Mouse (Mus musculus) E14TG2a.4 (cell line): ENCODE results near the gene Zfp646.

Experiments
- H3K27me3 ChIP-seq: 2 replicates; pipeline ENCODE4 v1.6.1; 2014; ENCODE audit warnings: low read length, control low read depth; ENCODE audit not compliant: insufficient read depth
- H3K36me3 ChIP-seq: 2 replicates; pipeline ENCODE4 v1.6.1; 2014; ENCODE audit warnings: low read length, control low read depth; ENCODE audit not compliant: insufficient read depth
- H3K4me1 ChIP-seq: replicated peaks from 2 replicates; pipeline ENCODE4 v1.6.1; 2014; ENCODE audit warnings: low read depth, low read length, control low read depth
- H3K4me3 ChIP-seq: replicated peaks from 2 replicates; pipeline ENCODE4 v1.5.1; 2014; ENCODE audit warnings: mild to moderate bottlenecking, low read length
- H3K9me3 ChIP-seq: 2 replicates; pipeline ENCODE4 v1.6.1; 2014; ENCODE audit warnings: low read length, control low read depth
- CTCF ChIP-seq: conservative IDR thresholded peaks from 2 replicates; pipeline ENCODE4 v1.5.1; 2014; ENCODE audit warnings: low read length
- NANOG ChIP-seq: IDR thresholded peaks from 2 replicates; pipeline ENCODE4 v1.6.1; 2014; ENCODE audit warnings: borderline replicate concordance, low read length, mixed read lengths
- POU5F1 ChIP-seq: IDR thresholded peaks from 2 replicates; pipeline ENCODE4 v1.6.1; 2014; ENCODE audit warnings: low read length, borderline replicate concordance

Gene Zfp646

DNA sequence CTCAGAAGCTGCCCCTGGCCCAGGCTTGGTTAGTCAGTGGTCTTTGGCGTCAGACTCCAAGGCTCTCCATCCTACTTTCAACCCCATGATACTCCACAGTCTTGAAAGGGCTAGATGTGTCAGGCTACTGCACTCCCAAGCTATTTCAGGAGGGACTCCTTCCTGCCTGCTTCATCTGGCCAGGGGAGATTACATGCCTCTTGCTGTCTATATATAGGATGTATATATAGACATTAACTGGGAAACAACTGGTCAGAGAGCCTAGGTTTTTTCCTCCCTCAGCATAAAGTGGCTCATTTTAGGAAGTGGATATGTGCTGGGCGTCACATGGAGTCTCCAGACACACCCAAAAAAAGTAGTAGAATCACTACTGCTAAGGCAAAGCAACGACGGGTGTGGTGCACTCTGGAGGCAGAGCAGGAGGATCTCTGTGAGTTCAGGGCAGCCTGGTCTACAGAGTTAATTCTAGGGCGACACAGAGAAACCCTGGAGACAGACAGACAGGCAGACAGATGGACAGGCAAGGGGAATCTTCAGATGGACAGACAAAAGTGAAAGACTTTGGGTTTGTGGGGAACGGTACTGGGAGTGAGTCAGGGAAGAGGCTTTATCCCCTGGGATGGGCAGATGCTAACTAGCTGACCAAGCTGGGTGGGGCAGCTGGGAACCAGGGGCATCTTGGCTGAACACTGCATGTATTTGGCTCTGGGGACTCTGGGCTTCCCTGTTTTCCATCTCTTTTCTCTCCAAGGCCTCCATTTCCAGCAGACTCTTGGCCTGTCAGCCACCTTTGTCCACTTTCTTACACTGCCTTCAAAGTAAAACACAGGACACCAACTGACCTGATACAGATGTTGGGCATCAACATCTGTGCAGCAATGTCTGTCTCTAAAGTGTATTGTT is 25.8 kb upstream of the Zfp646 start:
- TF ChIP-seq CTCF (no peak), NANOG (no peak), POU5F1 (no peak)
- H3K4me3 ChIP-seq: no peak overlapping the region
- no peaks in the 10 kb centered on the region for H3K27me3 ChIP-seq
- H3K36me3 ChIP-seq: peaks cover 27% of the 10 kb centered on the region
- peaks cover 43% of the 10 kb centered on the region for H3K4me1 ChIP-seq
- no peaks in the 10 kb centered on the region for H3K9me3 ChIP-seq

DNA sequence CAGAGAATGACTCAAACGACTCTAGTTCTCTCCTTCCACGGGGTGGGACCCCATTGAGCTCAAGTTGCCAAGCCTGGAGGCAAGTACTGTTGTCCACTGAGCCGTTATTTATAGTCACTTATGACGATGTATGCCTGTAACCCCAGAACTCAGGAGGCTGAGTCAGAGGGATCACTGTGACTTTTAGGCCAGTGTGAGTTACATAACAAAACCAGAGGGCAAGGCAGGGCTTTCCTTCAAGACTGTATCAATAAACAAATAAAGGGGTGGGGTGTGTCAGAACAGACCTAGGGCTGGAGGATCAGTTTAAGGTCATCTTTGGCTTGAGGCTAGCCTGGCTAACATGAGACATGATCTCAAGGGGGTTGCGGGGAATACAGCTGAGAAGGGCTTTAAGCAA is 25.1 kb upstream of the Zfp646 start:
- Histone ChIP-seq H3K9me3 (no peaks in the 10 kb centered on the region), H3K4me1 (peaks cover 40% of the 10 kb centered on the region), H3K27me3 (no peaks in the 10 kb centered on the region), H3K36me3 (peaks cover 25% of the 10 kb centered on the region), H3K4me3 (no peak overlapping the region)
- no peak for TF ChIP-seq CTCF
- no peak for TF ChIP-seq POU5F1
- no peak for TF ChIP-seq NANOG

GRCm38 (mm10) chr7:127858258-127858657 is 17.8 kb upstream of the Zfp646 start:
- TF ChIP-seq NANOG: no peak
- TF ChIP-seq POU5F1: no peak
- TF ChIP-seq CTCF: no peak
- Histone ChIP-seq H3K4me1 (peaks cover 29% of the 10 kb centered on the region), H3K9me3 (no peaks in the 10 kb centered on the region), H3K27me3 (no peaks in the 10 kb centered on the region), H3K4me3 (no peak overlapping the region), H3K36me3 (no peaks in the 10 kb centered on the region)

GRCm38 (mm10) chr7:127866434-127866833 is 9.6 kb upstream of the Zfp646 start:
- TF ChIP-seq CTCF (no peak), NANOG (no peak), POU5F1 (no peak)
- H3K4me3 ChIP-seq: peak overlapping the region; percentile 68
- H3K27me3 ChIP-seq: peaks cover 17% of the 10 kb centered on the region
- peaks cover 41% of the 10 kb centered on the region for H3K36me3 ChIP-seq
- H3K4me1 ChIP-seq: peaks cover 48% of the 10 kb centered on the region
- no peaks in the 10 kb centered on the region for H3K9me3 ChIP-seq

DNA sequence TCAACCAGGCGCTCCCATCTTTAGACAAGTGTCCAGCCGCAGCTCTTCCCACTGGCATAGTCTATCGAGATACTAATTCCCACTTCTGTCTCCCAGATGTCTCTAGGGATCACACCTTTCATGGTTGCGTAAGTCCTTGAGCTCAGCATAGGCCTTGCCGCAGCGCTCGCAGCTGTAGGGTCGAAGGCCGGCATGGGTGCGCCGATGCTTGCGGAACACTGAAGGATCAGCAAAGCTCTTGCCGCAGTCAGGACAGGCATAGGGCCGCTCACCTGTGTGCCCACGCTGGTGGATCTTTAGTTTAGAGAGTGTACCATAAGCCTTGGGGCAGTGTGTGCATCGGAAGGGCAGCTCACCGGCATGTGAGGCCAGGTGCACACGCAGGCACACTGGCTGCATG is 8.4 kb upstream of the Zfp646 start:
- H3K4me3 ChIP-seq: peak overlapping the region; percentile 68
- no peak for TF ChIP-seq POU5F1
- TF ChIP-seq CTCF: no peak
- no peak for TF ChIP-seq NANOG

GRCm38 (mm10) chr7:127869149-127869810 is 6.7 kb upstream of the Zfp646 start:
- H3K27me3 ChIP-seq: peaks cover 17% of the 10 kb centered on the region
- H3K4me1 ChIP-seq: peaks cover 61% of the 10 kb centered on the region
- no peaks in the 10 kb centered on the region for H3K9me3 ChIP-seq
- no peak overlapping the region for H3K4me3 ChIP-seq
- TF ChIP-seq POU5F1 (no peak), NANOG (no peak), CTCF (no peak)
- peaks cover 63% of the 10 kb centered on the region for H3K36me3 ChIP-seq

More for the DNA sequence above, 8.4 kb upstream of the Zfp646 start:
- H3K9me3 ChIP-seq: no peaks in the 10 kb centered on the region
- peaks cover 48% of the 10 kb centered on the region for H3K36me3 ChIP-seq
- H3K4me1 ChIP-seq: peaks cover 51% of the 10 kb centered on the region
- H3K27me3 ChIP-seq: peaks cover 17% of the 10 kb centered on the region

GRCm38 (mm10) chr7:127870136-127870821 is 5.7 kb upstream of the Zfp646 start:
- TF ChIP-seq POU5F1 (no peak), CTCF (peak; percentile 40), NANOG (no peak)
- H3K4me1 ChIP-seq: peaks cover 71% of the 10 kb centered on the region
- H3K27me3 ChIP-seq: peaks cover 17% of the 10 kb centered on the region
- no peaks in the 10 kb centered on the region for H3K9me3 ChIP-seq
- H3K36me3 ChIP-seq: peaks cover 66% of the 10 kb centered on the region
- H3K4me3 ChIP-seq: no peak overlapping the region

GRCm38 (mm10) chr7:127874812-127875626 is 1.0 kb upstream of the Zfp646 start:
- Histone ChIP-seq H3K27me3 (no peaks in the 10 kb centered on the region), H3K4me1 (peaks cover 64% of the 10 kb centered on the region), H3K4me3 (peak overlapping the region; percentile 100), H3K36me3 (peaks cover 54% of the 10 kb centered on the region), H3K9me3 (no peaks in the 10 kb centered on the region)
- TF ChIP-seq CTCF (no peak), POU5F1 (no peak), NANOG (no peak)
